Mouse (Mus musculus) kidney, adult 2 months (tissue): ENCODE data around the gene 1700003E16Rik. TPM values are rescaled to one million over a fixed set of nuclear protein-coding genes. Genes with fewer than 3 reads are reported as not detected.
A peak's percentile ranks its signal among the peaks of the same experiment; 100 is the strongest.

Experiments used
- DNase-seq: peaks from one replicate; pipeline ENCODE4 v3.0.0; 2021
- H3K27ac ChIP-seq: fragments of 200-500 bp; 2 replicates; pipeline ENCODE4 v1.5.1; 2012; ENCODE audit warnings: low read depth, low read length, control low read depth, inconsistent platforms; ENCODE audit not compliant: insufficient read depth
- H3K27me3 ChIP-seq: fragments of 200-500 bp; replicated peaks from 2 replicates; pipeline ENCODE4 v1.6.1; 2012; ENCODE audit warnings: mild to moderate bottlenecking, moderate library complexity, low read length, inconsistent platforms; ENCODE audit not compliant: control insufficient read depth, insufficient read depth
- H3K36me3 ChIP-seq: fragments of 200-500 bp; 2 replicates; pipeline ENCODE4 v1.6.1; 2012; ENCODE audit warnings: mild to moderate bottlenecking, moderate library complexity, low read length, inconsistent platforms; ENCODE audit not compliant: control insufficient read depth, insufficient read depth
- H3K4me1 ChIP-seq: fragments of 200-500 bp; 2 replicates; pipeline ENCODE4 v1.6.1; 2011; ENCODE audit warnings: low read length; ENCODE audit not compliant: control insufficient read depth, insufficient read depth
- H3K4me3 ChIP-seq: fragments of 200-500 bp; 2 replicates; pipeline ENCODE4 v1.5.1; 2011; ENCODE audit warnings: mild to moderate bottlenecking, low read depth, low read length, control low read depth; ENCODE audit not compliant: insufficient read depth
- CTCF ChIP-seq: fragments of 200-500 bp; conservative IDR thresholded peaks from 2 replicates; pipeline ENCODE4 v1.5.1; 2011; ENCODE audit warnings: low read depth, mild to moderate bottlenecking, control low read depth, low read length, moderate library complexity, mixed read lengths; ENCODE audit not compliant: insufficient read depth, insufficient read length
- POLR2A ChIP-seq: fragments of 200-500 bp; IDR thresholded peaks from one replicate; pipeline ENCODE4 v1.6.1; 2011; ENCODE audit warnings: low read depth, low read length, control low read depth
- WGBS: fragments of 180-500 bp; shearing (Covaris S2); methylation state at CpG from one replicate; pipeline ENCODE4 v1.1.7; 2018; 5-methylcytosine and 5-hydroxymethylcytosine counted together
- polyA plus RNA-seq: library from polyadenylated mRNA; depleted of rRNA; stranded (reverse); fragments of >200 nt; gene quantifications from 2 replicates; pipeline ENCODE4 v1.2.3, GENCODE M21; 2012

The 1700003E16Rik gene
- polyA plus RNA-seq, 1 experiment: 1.6 TPM

GRCm38 (mm10) chr6:83185895-83186861 lies 30.0 kb downstream of the 1700003E16Rik start:
- peaks cover 2% of the 10 kb centered on the region; the same call in 1 of the 2 replicates for H3K36me3 ChIP-seq
- WGBS: 45% methylated on average over 25 of the region's 25 CpGs
- no peak for TF ChIP-seq POLR2A
- no peak for TF ChIP-seq CTCF
- DNase-seq: peak; percentile 56
- no peak overlapping the region for H3K4me3 ChIP-seq
- H3K4me1 ChIP-seq: no peaks in the 10 kb centered on the region
- no peaks in the 10 kb centered on the region for H3K27me3 ChIP-seq
- no peak overlapping the region for H3K27ac ChIP-seq

GRCm38 (mm10) chr6:83186946-83187345 lies 30.7 kb downstream of the 1700003E16Rik start:
- Histone ChIP-seq H3K27ac (no peak overlapping the region), H3K36me3 (peaks cover 2% of the 10 kb centered on the region; the same call in 1 of the 2 replicates), H3K4me3 (no peak overlapping the region), H3K27me3 (no peaks in the 10 kb centered on the region), H3K4me1 (no peaks in the 10 kb centered on the region)
- 90% methylated on average over 2 of the region's 2 CpGs for WGBS
- no peak for TF ChIP-seq POLR2A
- TF ChIP-seq CTCF: no peak
- no peak for DNase-seq

- WGBS: 89% methylated on average over 7 of the region's 7 CpGs
Observed at GRCm38 (mm10) chr6:83193571-83193970, 37.4 kb downstream of the 1700003E16Rik start.

GRCm38 (mm10) chr6:83197345-83198004 lies 41.3 kb downstream of the 1700003E16Rik start:
- Histone ChIP-seq H3K27me3 (no peaks in the 10 kb centered on the region), H3K36me3 (peaks cover 2% of the 10 kb centered on the region), H3K4me3 (no peak overlapping the region), H3K4me1 (no peaks in the 10 kb centered on the region), H3K27ac (no peak overlapping the region)
- 53% methylated on average over 15 of the region's 15 CpGs for WGBS
- TF ChIP-seq POLR2A (no peak), CTCF (peak; percentile 33; the same call in 1 of the 2 replicates)
- DNase-seq: peak; percentile 67

More at GRCm38 (mm10) chr6:83193571-83193970, 37.4 kb downstream of the 1700003E16Rik start:
- Histone ChIP-seq H3K4me3 (no peak overlapping the region), H3K36me3 (peaks cover 2% of the 10 kb centered on the region), H3K4me1 (no peaks in the 10 kb centered on the region), H3K27me3 (no peaks in the 10 kb centered on the region), H3K27ac (no peak overlapping the region)
- DNase-seq: no peak
- TF ChIP-seq POLR2A (no peak), CTCF (no peak)

GRCm38 (mm10) chr6:83203320-83203719 lies 47.1 kb downstream of the 1700003E16Rik start:
- H3K4me3 ChIP-seq: no peak overlapping the region
- H3K4me1 ChIP-seq: no peaks in the 10 kb centered on the region
- H3K27me3 ChIP-seq: no peaks in the 10 kb centered on the region
- WGBS: 91% methylated on average over 4 of the region's 4 CpGs
- no peak for DNase-seq
- no peak for TF ChIP-seq CTCF
- TF ChIP-seq POLR2A: no peak
- no peak overlapping the region for H3K27ac ChIP-seq
- H3K36me3 ChIP-seq: no peaks in the 10 kb centered on the region; the same call in none of the 2 replicates

GRCm38 (mm10) chr6:83205851-83206250 lies 49.6 kb downstream of the 1700003E16Rik start:
- Histone ChIP-seq H3K4me3 (no peak overlapping the region), H3K27ac (no peak overlapping the region), H3K4me1 (no peaks in the 10 kb centered on the region), H3K36me3 (no peaks in the 10 kb centered on the region), H3K27me3 (no peaks in the 10 kb centered on the region)
- TF ChIP-seq POLR2A (no peak), CTCF (no peak)
- 88% methylated on average over 3 of the region's 3 CpGs for WGBS
- DNase-seq: no peak

GRCm38 (mm10) chr6:83206321-83206720 lies 50.1 kb downstream of the 1700003E16Rik start:
- Histone ChIP-seq H3K27me3 (no peaks in the 10 kb centered on the region), H3K27ac (no peak overlapping the region), H3K4me1 (no peaks in the 10 kb centered on the region), H3K36me3 (no peaks in the 10 kb centered on the region), H3K4me3 (no peak overlapping the region)
- no peak for DNase-seq
- 78% methylated on average over 11 of the region's 11 CpGs for WGBS
- TF ChIP-seq POLR2A: no peak
- TF ChIP-seq CTCF: no peak
